8 mouse cellular contexts compared by ENCODE assay signal in the genomic region with DNA sequence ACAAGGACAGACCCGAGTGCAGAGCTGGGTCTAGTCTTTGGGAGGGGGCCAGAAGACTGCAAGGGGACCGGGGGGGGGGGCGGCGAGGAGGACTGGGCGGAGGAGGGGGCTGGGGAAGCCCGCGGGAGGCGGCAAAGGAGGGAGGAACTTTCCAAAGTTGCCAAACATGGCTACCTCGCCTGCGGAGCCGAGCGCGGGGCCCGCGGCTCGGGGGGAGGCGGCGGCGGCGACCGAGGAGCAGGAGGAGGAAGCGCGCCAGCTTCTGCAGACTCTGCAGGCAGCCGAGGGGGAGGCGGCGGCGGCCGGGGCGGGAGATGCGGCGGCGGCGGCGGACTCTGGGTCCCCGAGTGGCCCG. TPM values are rescaled to one million over a fixed set of nuclear protein-coding genes. Genes with fewer than 3 reads are reported as not detected.
DNase-seq lines count a peak whose midpoint lies in the region; ATAC-seq and TF ChIP-seq lines count a peak whose summit lies in the region.

Gene Six5 (plus strand): TSS at position 124 of the 355 bp plus-strand sequence.

- H3K4me1 ChIP-seq in cerebellum, adult 2 months (ENCODE audit: control insufficient read depth, insufficient read depth, low read length), result no peaks in the 10 kb centered on the region
- H3K4me1 ChIP-seq in testis, adult 2 months (ENCODE audit: control insufficient read depth, insufficient read depth, low read length), result peaks cover 48% of the 10 kb centered on the region
- H3K4me1 ChIP-seq in heart, postnatal 0 days (ENCODE audit: control insufficient read depth, insufficient read depth), result peaks cover 29% of the 10 kb centered on the region
- peaks cover 35% of the 10 kb centered on the region for H3K4me1 ChIP-seq in liver, embryonic 11.5 days (replicated peaks; ENCODE audit: control insufficient read depth, insufficient read depth, low read length)

- no peaks in the 10 kb centered on the region; the same call in 1 of the 2 replicates for H3K36me3 ChIP-seq in testis, adult 2 months (ENCODE audit: control insufficient read depth, insufficient read depth, low read length)
- H3K36me3 ChIP-seq in heart, postnatal 0 days (replicated peaks; ENCODE audit: control insufficient read depth, insufficient read depth, low read length), result peaks cover 34% of the 10 kb centered on the region
- peaks cover 8% of the 10 kb centered on the region; the same call in 1 of the 2 replicates for H3K36me3 ChIP-seq in liver, embryonic 11.5 days (ENCODE audit: control insufficient read depth, insufficient read depth, low read length)

- H3K4me3 ChIP-seq in cerebellum, adult 2 months (replicated peaks; ENCODE audit: insufficient read depth, low read depth, low read length), result peak within 1 kb of the TSS; percentile 41
- peak within 1 kb of the TSS; percentile 76 for H3K4me3 ChIP-seq in testis, adult 2 months (ENCODE audit: control insufficient read depth, low read depth, low read length)
- H3K4me3 ChIP-seq in heart, postnatal 0 days (ENCODE audit: low read depth, low read length), result peak within 1 kb of the TSS; percentile 63
- H3K4me3 ChIP-seq in liver, embryonic 11.5 days (ENCODE audit: low read depth, low read length), result peak within 1 kb of the TSS; percentile 66

- peak within 1 kb of the TSS; percentile 74 for H3K9ac ChIP-seq in heart, postnatal 0 days (replicated peaks; ENCODE audit: low read depth, low read length)
- H3K9ac ChIP-seq in liver, embryonic 11.5 days (ENCODE audit: low read depth, low read length), result peak within 1 kb of the TSS; percentile 76

- peak within 1 kb of the TSS; percentile 90 for H3K4me2 ChIP-seq in heart, postnatal 0 days (ENCODE audit: low read depth, low read length)
- H3K4me2 ChIP-seq in liver, embryonic 11.5 days, result peak within 1 kb of the TSS; percentile 95

- no peak within 1 kb of the TSS for H3K27ac ChIP-seq in cerebellum, adult 2 months (ENCODE audit: insufficient read depth, low read length)
- peak within 1 kb of the TSS; percentile 62 for H3K27ac ChIP-seq in testis, adult 2 months (ENCODE audit: control insufficient read depth, insufficient read depth, low read depth, low read length)
- H3K27ac ChIP-seq in heart, postnatal 0 days (ENCODE audit: low read depth), result peak within 1 kb of the TSS; percentile 93
- peak within 1 kb of the TSS; percentile 83 for H3K27ac ChIP-seq in liver, embryonic 11.5 days (ENCODE audit: low read depth, low read length)

- H3K9me3 ChIP-seq in heart, postnatal 0 days (replicated peaks; ENCODE audit: control insufficient read depth, low read length), result no peaks in the 10 kb centered on the region
- H3K9me3 ChIP-seq in liver, embryonic 11.5 days (ENCODE audit: control insufficient read depth, low read length), result no peaks in the 10 kb centered on the region

- WGBS in cerebellum, adult 2 months, result 1% methylated on average over 32 of the region's 36 CpGs
- WGBS in heart, postnatal 0 days, result 0% methylated on average over 23 of the region's 36 CpGs
- 1% methylated on average over 29 of the region's 36 CpGs for WGBS in liver, embryonic 11.5 days

- TF ChIP-seq CTCF in cerebellum, adult 2 months (IDR thresholded peaks at IDR 0.05; ENCODE audit: borderline replicate concordance, insufficient read depth, low read depth, low read length), result no peak
- no peak for TF ChIP-seq CTCF in testis, adult 2 months (IDR thresholded peaks at IDR 0.05; ENCODE audit: control insufficient read depth, insufficient read depth, insufficient replicate concordance, low read depth, low read length)
- no peak for TF ChIP-seq CTCF in heart, postnatal 0 days (IDR thresholded peaks at IDR 0.05; ENCODE audit: low read depth)

- DNase-seq in cerebellum, adult 2 months, result no peak
- no peak for DNase-seq in cerebellum, postnatal 14 days
- DNase-seq in testis, postnatal 14 days (ENCODE audit: low spot score), result no peak
- no peak for DNase-seq in heart, postnatal 0 days (ENCODE audit: low spot score)
- DNase-seq in liver, embryonic 11.5 days (ENCODE audit: low spot score), result no peak
- DNase-seq in neural tube, embryonic 10.5 days (ENCODE audit: extremely low spot score, low spot score), result peak; percentile 74
- DNase-seq in right cerebral cortex, adult 2 months (ENCODE audit: low spot score in 2 of 2), result no peak

- no peak for TF ChIP-seq POLR2A in cerebellum, adult 2 months (IDR thresholded peaks at IDR 0.05; ENCODE audit: borderline replicate concordance, insufficient read depth, low read length)
- TF ChIP-seq POLR2A in testis, adult 2 months (IDR thresholded peaks at IDR 0.05; ENCODE audit: control insufficient read depth, low read depth, low read length), result no peak

- TF ChIP-seq EP300 in heart, postnatal 0 days (IDR thresholded peaks at IDR 0.05; ENCODE audit: low read depth), result no peak

- peaks cover 1% of the 10 kb centered on the region; the same call in 1 of the 2 replicates for H3K27me3 ChIP-seq in cerebellum, adult 2 months (ENCODE audit: control insufficient read depth, insufficient read depth, low read length)
- no peaks in the 10 kb centered on the region for H3K27me3 ChIP-seq in testis, adult 2 months (ENCODE audit: control insufficient read depth, insufficient read depth, low read length)
- H3K27me3 ChIP-seq in heart, postnatal 0 days (ENCODE audit: control insufficient read depth, insufficient read depth, low read length), result no peaks in the 10 kb centered on the region
- peaks cover 72% of the 10 kb centered on the region for H3K27me3 ChIP-seq in liver, embryonic 11.5 days (replicated peaks; ENCODE audit: control insufficient read depth, insufficient read depth, low read length)

- peak; percentile 10; the same call in 1 of the 2 replicates for ATAC-seq in heart, postnatal 0 days (ENCODE audit: insufficient read depth, low read depth)
- ATAC-seq in liver, embryonic 11.5 days (replicated peaks; ENCODE audit: low FRiP score), result no peak

RNA-seq across cellular contexts. Expression of gene Six5, which starts in this region (rescaled TPM):
- 3.5 and 4.6 TPM in 2 replicates for polyA plus RNA-seq in cerebellum, adult 2 months (2012; rRNA removed)
- 3.3 and 3.5 TPM in 2 replicates for polyA plus RNA-seq in testis, adult 2 months (2012; rRNA removed)
- total RNA-seq in heart, postnatal 0 days (2014; rRNA removed; ENCODE audit: low replicate concordance), result 19.0 and 21.0 TPM in 2 replicates
- polyA plus RNA-seq in heart, postnatal 0 days (2015; fragmentation: Nextera tagmentation; extraction: Ambion mirVana), result 3.8 and 4.0 TPM in 2 replicates
- polyA plus RNA-seq in liver, embryonic 11.5 days (2014; fragmentation: Nextera tagmentation; extraction: Ambion mirVana), result 3.7 and 4.3 TPM in 2 replicates
